Mouse (Mus musculus) neural tube, embryonic 13.5 days (tissue): Measurements from ENCODE around the gene Dync2li1. TPM values are rescaled to one million over a fixed set of nuclear protein-coding genes. Genes with fewer than 3 reads are reported as not detected.

Experiments
- ATAC-seq: fragments of 200-750 bp; cut with Nextera tagmentation; 2 replicates; pipeline ENCODE4 v1.8.0; 2017; ENCODE audit warnings: low read depth, mild to moderate bottlenecking, moderate TSS enrichment, moderate library complexity
- H3K27ac ChIP-seq: fragments of 300-500 bp; sonication (generic); replicated peaks from 2 replicates; pipeline ENCODE4 v1.5.1; 2015; ENCODE audit warnings: moderate library complexity, mild to moderate bottlenecking, inconsistent platforms
- H3K27me3 ChIP-seq: fragments of 300-500 bp; sonication (generic); 2 replicates; pipeline ENCODE4 v1.6.1; 2015; ENCODE audit warnings: mild to moderate bottlenecking, inconsistent platforms
- H3K36me3 ChIP-seq: fragments of 300-500 bp; sonication (generic); 2 replicates; pipeline ENCODE4 v1.6.1; 2015; ENCODE audit warnings: mild to moderate bottlenecking, inconsistent platforms
- H3K4me1 ChIP-seq: fragments of 300-500 bp; sonication (generic); replicated peaks from 2 replicates; pipeline ENCODE4 v1.6.1; 2015; ENCODE audit warnings: inconsistent platforms
- H3K4me2 ChIP-seq: fragments of 300-500 bp; sonication (generic); 2 replicates; pipeline ENCODE4 v1.6.1; 2015; ENCODE audit warnings: inconsistent platforms, mild to moderate bottlenecking, moderate library complexity
- H3K4me3 ChIP-seq: fragments of 300-500 bp; sonication (generic); 2 replicates; pipeline ENCODE4 v1.5.1; 2015; ENCODE audit warnings: mild to moderate bottlenecking, inconsistent platforms
- H3K9ac ChIP-seq: fragments of 300-500 bp; sonication (generic); 2 replicates; pipeline ENCODE4 v1.6.1; 2015; ENCODE audit warnings: moderate library complexity, mild to moderate bottlenecking, inconsistent platforms
- H3K9me3 ChIP-seq: fragments of 300-500 bp; sonication (generic); 2 replicates; pipeline ENCODE4 v1.6.1; 2016; ENCODE audit warnings: inconsistent platforms
- WGBS: fragments of 180-500 bp; shearing (Covaris S2); methylation state at CpG from one replicate; pipeline ENCODE4 v1.1.7; 2015; 5-methylcytosine and 5-hydroxymethylcytosine counted together
- polyA plus RNA-seq: library from polyadenylated mRNA; unstranded; fragments of >200 nt; fragmentation: Nextera tagmentation; extraction: Ambion mirVana; gene quantifications from 2 replicates; pipeline ENCODE4 v1.2.1, GENCODE M21; 2015

Dync2li1 gene
- polyA plus RNA-seq, 1 experiment from 2014 or later = 30.6 TPM

DNA sequence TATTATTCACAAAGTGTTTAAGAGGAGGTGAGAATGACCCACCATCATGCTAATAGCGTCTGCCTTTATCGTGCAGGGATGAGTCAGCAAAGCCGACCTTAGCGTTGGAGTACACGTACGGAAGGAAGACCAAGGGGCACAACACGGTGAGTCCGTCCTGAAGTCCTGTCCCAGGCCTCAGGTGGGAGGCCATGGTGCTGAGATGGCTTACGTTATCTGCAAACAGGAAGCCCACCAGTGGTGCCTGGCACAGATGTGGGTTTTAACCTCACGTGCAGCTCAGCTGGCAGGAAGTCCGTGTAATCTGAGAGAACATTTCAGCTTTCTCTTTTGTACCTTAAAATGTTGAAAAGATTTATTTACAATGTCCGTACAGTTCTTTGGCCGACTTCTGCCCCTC lies 7.1 kb downstream of the Dync2li1 start:
- H3K4me3 ChIP-seq = no peak overlapping the region
- H3K36me3 ChIP-seq = peaks cover 3% of the 10 kb centered on the region; the same call in 1 of the 2 replicates
- no peak for ATAC-seq
- H3K27ac ChIP-seq = no peak overlapping the region
- no peak overlapping the region for H3K4me2 ChIP-seq
- 83% methylated on average over 13 of the region's 13 CpGs for WGBS
- H3K4me1 ChIP-seq = no peaks in the 10 kb centered on the region
- H3K9me3 ChIP-seq = no peaks in the 10 kb centered on the region
- H3K9ac ChIP-seq = no peak overlapping the region
- no peaks in the 10 kb centered on the region for H3K27me3 ChIP-seq

DNA sequence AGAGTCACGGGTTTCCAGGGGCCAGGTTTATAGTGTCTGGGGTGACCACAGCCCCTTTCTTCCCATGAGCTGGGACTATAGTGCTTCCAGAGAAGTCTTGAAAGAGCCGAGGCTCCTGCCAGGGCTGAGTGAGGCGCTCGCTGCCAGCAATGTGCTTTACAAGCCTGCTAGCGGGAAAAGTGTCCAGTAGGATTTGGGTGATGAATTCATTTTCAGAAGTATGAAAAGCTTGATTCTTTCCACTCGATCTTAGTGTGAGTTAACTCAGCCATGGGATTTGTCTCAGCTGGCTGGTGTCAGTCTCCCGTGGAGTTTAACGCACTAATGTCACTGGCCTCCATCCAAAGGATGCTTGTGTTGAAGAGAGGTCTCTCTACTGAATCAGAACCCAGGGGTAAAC lies 10.0 kb downstream of the Dync2li1 start:
- 61% methylated on average over 8 of the region's 8 CpGs for WGBS
- no peak overlapping the region for H3K9ac ChIP-seq
- H3K27ac ChIP-seq = no peak overlapping the region
- no peaks in the 10 kb centered on the region for H3K4me1 ChIP-seq
- no peak for ATAC-seq
- H3K4me3 ChIP-seq = no peak overlapping the region
- no peak overlapping the region for H3K4me2 ChIP-seq
- H3K27me3 ChIP-seq = no peaks in the 10 kb centered on the region
- no peaks in the 10 kb centered on the region for H3K9me3 ChIP-seq
- H3K36me3 ChIP-seq = peaks cover 3% of the 10 kb centered on the region; the same call in 1 of the 2 replicates

DNA sequence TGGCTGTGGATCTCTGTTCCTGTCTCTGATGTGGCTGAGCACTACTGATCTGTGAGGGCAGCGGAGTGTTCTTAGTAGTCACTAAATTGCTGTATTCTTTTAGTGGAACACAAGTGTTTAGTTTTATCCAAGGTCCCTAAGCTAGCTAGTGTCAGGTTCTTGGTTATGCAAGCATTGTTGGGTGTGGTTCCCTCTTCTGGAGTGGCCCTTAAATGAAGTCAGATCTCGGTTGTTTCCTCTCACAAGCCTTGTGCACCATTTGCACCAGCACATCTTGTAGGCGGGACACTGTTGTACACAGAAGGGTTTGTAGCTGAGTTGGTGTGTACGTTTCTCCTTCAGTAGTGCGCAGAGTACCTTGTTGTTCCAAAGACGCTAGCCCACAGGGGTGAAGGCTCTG lies 11.7 kb downstream of the Dync2li1 start:
- H3K36me3 ChIP-seq = peaks cover 3% of the 10 kb centered on the region; the same call in 1 of the 2 replicates
- no peak for ATAC-seq
- H3K4me2 ChIP-seq = no peak overlapping the region
- no peaks in the 10 kb centered on the region for H3K4me1 ChIP-seq
- H3K9ac ChIP-seq = no peak overlapping the region
- no peaks in the 10 kb centered on the region for H3K9me3 ChIP-seq
- no peak overlapping the region for H3K27ac ChIP-seq
- 93% methylated on average over 6 of the region's 6 CpGs for WGBS
- no peak overlapping the region for H3K4me3 ChIP-seq
- no peaks in the 10 kb centered on the region for H3K27me3 ChIP-seq

DNA sequence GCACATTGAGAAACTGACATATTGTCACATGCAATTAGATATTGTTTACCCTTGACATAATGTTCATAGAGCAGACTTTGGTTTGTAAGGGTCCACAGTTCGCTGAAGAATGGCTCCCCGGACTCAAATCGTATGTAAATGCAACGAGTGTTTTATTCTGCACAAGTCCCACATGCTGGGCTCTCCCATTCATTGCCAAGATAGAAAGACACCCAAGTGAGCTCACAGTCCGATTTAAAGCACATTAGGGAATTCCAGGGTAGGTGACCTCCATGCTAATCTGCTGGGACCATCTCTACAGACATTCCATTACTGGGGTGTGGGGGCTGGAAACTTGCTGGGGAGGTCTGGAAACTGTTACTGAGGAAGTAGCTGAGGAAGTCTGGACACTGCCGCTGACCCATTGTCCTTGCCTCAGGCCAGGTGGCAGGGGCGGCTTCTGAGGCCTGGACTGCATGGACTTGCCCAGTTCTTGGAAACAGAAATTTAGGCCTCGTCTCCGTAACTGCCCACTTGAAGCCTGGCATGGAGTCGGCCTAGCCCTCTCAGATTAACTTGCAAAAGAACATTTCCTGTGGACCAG lies 13.6 kb downstream of the Dync2li1 start:
- no peak overlapping the region for H3K4me3 ChIP-seq
- H3K27ac ChIP-seq = no peak overlapping the region
- no peaks in the 10 kb centered on the region for H3K27me3 ChIP-seq
- no peaks in the 10 kb centered on the region for H3K9me3 ChIP-seq
- no peak overlapping the region for H3K9ac ChIP-seq
- peaks cover 3% of the 10 kb centered on the region; the same call in 1 of the 2 replicates for H3K36me3 ChIP-seq
- H3K4me2 ChIP-seq = no peak overlapping the region
- H3K4me1 ChIP-seq = no peaks in the 10 kb centered on the region
- no peak for ATAC-seq
- WGBS = 58% methylated on average over 10 of the region's 10 CpGs

DNA sequence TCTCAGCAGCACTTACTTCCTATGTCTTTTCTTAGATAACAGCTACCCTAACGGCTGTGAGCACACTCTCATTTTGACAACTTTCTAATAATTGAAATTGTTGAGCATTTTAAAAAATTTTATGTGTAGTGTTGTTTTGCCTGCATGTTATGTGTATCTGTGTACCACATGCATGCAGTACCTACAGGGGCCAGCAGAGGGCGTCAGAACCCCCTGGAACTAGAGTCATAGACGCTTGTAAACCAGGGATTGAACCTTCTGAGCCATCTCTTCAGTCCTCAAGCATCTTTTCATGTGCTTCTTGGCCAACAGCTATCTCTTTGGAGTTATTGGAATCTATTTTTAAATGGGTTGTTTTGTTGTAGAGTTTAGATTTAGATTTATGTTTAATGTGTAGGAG lies 15.6 kb downstream of the Dync2li1 start:
- ATAC-seq = no peak
- no peak overlapping the region for H3K4me2 ChIP-seq
- no peak overlapping the region for H3K9ac ChIP-seq
- H3K9me3 ChIP-seq = no peaks in the 10 kb centered on the region
- H3K27me3 ChIP-seq = no peaks in the 10 kb centered on the region
- H3K27ac ChIP-seq = no peak overlapping the region
- H3K4me1 ChIP-seq = 0 out of 2 replicates have a peak, but pooled peaks cover 3% of the 10 kb centered on the region
- no peaks in the 10 kb centered on the region for H3K36me3 ChIP-seq
- H3K4me3 ChIP-seq = no peak overlapping the region
- WGBS = 35% methylated on average over 3 of the region's 3 CpGs

DNA sequence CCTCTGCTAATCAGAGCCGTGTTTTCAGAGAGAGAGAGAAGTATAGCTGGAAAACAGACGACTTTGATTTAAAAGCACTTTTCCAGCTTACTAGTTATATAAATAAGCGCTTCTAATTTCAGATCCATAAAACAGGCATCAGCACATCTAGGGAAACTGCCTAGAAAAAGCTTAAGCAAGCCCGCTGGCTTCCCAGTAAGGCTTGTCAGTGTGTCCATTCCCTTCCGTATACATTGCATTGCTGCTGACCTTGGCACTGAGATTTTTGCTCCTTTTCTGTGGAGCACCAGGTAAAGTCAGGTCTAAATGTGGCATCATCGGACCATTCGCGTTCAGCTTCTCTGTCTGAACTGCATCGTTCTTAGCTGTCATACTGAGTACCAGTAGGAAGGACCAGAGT lies 16.0 kb downstream of the Dync2li1 start:
- 89% methylated on average over 9 of the region's 9 CpGs for WGBS
- H3K27ac ChIP-seq = no peak overlapping the region
- H3K9me3 ChIP-seq = no peaks in the 10 kb centered on the region
- no peak overlapping the region for H3K4me2 ChIP-seq
- no peak for ATAC-seq
- no peak overlapping the region for H3K9ac ChIP-seq
- H3K4me3 ChIP-seq = no peak overlapping the region
- no peaks in the 10 kb centered on the region for H3K36me3 ChIP-seq
- H3K4me1 ChIP-seq = 0 out of 2 replicates have a peak, but pooled peaks cover 3% of the 10 kb centered on the region
- H3K27me3 ChIP-seq = no peaks in the 10 kb centered on the region

DNA sequence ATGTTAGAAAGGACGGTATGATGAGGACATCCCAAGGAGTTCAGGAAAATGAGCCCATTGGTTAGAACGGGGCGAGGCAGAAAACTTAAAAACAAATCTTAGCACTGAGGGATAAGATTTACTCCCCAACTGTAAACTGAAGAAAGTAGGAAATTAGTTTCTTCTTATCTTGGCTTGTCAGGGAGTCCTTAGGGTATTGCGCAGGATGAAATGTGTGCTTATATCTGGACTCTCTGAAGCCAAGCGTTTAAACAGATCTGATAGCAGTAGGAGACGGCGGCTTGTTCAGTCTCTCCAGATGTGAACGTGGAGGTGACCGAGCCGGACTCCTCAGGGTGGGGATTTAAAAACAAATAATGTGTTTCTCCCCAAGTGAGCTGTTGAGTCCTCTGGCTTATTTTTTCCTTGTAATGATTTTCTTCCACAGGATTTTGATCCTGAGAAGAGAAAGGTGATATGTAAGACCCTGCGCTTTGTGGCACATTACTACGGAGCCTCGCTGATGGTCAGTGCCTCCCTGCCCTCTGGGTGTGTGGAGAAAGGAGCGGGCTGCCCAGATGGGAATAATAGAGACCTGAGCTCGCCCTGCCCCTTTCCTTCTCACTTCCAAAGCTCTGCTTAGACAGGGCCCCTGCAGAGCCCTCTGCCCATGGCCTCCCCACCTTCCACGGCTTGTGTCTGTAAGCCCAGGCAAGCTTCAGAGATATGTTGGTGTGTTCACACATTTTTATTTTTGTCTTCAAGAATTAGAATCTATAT lies 18.2 kb downstream of the Dync2li1 start:
- ATAC-seq = no peak
- H3K27me3 ChIP-seq = no peaks in the 10 kb centered on the region
- no peak overlapping the region for H3K4me2 ChIP-seq
- WGBS = 63% methylated on average over 16 of the region's 16 CpGs
- no peak overlapping the region for H3K4me3 ChIP-seq
- H3K9ac ChIP-seq = no peak overlapping the region
- no peaks in the 10 kb centered on the region for H3K36me3 ChIP-seq
- no peak overlapping the region for H3K27ac ChIP-seq
- H3K9me3 ChIP-seq = no peaks in the 10 kb centered on the region
- 0 out of 2 replicates have a peak, but pooled peaks cover 3% of the 10 kb centered on the region for H3K4me1 ChIP-seq

DNA sequence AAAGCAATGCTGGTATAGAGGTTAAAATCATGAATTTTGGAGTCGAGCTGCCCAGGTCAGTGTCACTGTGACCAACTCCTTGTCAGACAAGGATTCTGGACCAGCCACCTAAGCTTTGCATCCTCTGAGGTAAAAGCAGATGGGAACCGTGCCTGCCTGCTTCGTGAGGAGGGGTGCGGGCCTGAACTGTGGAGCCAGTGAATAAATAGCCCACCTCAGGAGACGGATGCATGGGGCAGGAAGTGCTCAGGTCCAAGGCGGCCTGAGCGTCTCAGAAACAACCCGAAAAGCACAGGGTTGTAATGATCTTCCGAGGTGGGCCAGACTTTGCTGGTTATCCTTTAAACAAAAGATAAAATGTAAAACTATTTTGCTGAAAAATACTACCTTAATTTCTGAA lies 18.8 kb downstream of the Dync2li1 start:
- Histone ChIP-seq H3K27me3 (no peaks in the 10 kb centered on the region), H3K27ac (no peak overlapping the region), H3K4me2 (no peak overlapping the region), H3K36me3 (no peaks in the 10 kb centered on the region), H3K9ac (no peak overlapping the region), H3K4me3 (no peak overlapping the region), H3K4me1 (0 out of 2 replicates have a peak, but pooled peaks cover 3% of the 10 kb centered on the region), H3K9me3 (no peaks in the 10 kb centered on the region)
- WGBS = 39% methylated on average over 9 of the region's 9 CpGs
- ATAC-seq = no peak

DNA sequence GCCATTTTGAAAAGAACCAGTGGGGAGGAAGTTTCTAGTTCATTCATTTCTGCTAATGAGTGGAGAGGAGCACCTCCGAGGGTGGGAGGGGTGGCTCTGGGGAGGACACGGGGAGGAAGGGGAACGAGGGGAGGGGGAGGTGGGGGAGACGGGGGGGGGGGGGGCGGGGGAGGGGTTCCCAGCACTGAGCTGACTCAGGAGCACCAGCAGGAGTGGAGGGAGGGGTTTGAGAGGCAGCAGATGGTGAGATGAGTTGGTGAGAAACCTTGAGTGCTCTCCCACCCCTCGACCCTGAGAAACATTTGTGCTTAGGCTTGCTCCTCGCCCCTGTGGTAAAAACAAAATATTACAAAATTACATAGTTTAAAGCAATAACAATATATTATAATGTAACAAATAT lies 19.6 kb downstream of the Dync2li1 start:
- no peaks in the 10 kb centered on the region for H3K9me3 ChIP-seq
- H3K4me2 ChIP-seq = no peak overlapping the region
- ATAC-seq = no peak
- 0 out of 2 replicates have a peak, but pooled peaks cover 3% of the 10 kb centered on the region for H3K4me1 ChIP-seq
- H3K9ac ChIP-seq = no peak overlapping the region
- no peak overlapping the region for H3K27ac ChIP-seq
- 19% methylated on average over 6 of the region's 7 CpGs for WGBS
- no peak overlapping the region for H3K4me3 ChIP-seq
- H3K36me3 ChIP-seq = no peaks in the 10 kb centered on the region
- H3K27me3 ChIP-seq = no peaks in the 10 kb centered on the region

DNA sequence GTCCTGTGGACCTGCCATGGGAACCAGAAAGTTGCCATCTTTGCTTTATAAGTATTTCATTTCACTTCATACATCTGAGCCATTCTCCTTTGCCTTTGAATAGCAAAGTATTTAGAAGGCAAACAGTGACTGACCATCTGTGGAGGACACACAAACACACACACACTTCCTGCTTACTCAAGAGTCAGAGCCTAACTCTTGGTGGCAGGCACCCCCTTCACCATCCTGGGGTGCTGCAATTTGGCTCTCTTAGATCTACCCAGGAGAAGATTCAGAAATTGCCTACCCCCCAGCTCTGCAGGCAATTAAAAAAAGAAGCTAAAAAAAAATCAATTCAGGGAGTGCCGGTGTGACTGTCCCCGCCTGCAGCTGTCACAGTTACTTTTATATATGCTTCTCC lies 20.2 kb downstream of the Dync2li1 start:
- Histone ChIP-seq H3K27ac (no peak overlapping the region), H3K4me2 (no peak overlapping the region), H3K9me3 (no peaks in the 10 kb centered on the region), H3K9ac (no peak overlapping the region), H3K4me3 (no peak overlapping the region), H3K36me3 (no peaks in the 10 kb centered on the region), H3K4me1 (0 out of 2 replicates have a peak, but pooled peaks cover 3% of the 10 kb centered on the region), H3K27me3 (no peaks in the 10 kb centered on the region)
- 42% methylated on average over 2 of the region's 2 CpGs for WGBS
- ATAC-seq = no peak

DNA sequence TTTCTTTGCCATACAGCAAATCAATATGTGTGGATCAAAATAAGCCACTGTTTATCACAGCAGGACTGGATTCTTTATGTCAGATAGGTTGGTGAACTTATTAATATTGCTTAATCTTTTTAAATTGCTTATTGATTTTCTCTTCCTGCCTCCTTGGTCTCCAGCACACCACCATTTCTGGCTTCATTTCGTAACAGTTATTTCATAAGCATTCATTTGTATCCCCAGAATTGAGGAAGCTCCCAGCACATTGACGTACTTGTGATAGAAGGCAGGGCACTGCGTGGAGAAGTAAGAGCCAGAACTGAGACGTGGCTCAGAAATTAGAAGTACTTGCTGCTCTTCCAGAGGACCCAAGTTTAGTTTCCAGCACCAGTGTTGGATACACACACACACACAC lies 21.3 kb downstream of the Dync2li1 start:
- Histone ChIP-seq H3K36me3 (no peaks in the 10 kb centered on the region), H3K9me3 (no peaks in the 10 kb centered on the region), H3K9ac (no peak overlapping the region), H3K4me3 (no peak overlapping the region), H3K4me2 (no peak overlapping the region), H3K27ac (no peak overlapping the region), H3K27me3 (no peaks in the 10 kb centered on the region), H3K4me1 (0 out of 2 replicates have a peak, but pooled peaks cover 3% of the 10 kb centered on the region)
- WGBS = 92% methylated on average over 4 of the region's 4 CpGs
- no peak for ATAC-seq

DNA sequence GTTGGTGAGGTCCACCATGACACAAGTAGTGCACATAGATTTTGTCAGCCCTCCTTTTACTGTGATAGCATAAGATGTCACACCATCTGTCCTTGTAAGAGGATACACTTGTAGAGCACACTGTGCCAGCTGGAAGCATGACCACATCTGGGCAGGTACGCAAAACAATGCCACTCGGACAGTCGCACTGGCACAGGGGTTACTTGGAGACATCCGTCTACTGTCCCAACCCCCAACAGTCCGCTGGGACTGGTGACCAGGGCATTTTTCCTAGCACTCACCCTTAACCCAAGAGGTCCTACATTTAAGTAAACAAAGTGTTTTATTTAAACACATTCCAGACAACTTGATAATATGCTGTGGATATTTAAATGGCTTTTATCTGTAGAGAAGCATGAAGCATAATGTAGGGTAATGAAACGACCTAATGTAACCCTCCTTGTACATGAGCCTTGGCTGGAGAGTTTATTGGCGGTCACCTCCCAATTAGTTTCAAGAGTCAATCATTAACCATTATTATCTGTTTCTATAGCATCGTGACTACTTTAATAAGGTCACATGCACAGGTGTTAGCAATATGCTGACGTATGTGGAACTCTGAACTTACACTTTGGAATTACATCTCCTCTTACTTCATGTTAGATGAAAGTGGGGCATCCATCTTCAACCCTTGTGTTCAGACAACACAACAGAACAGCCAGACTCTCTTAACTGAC lies 24.2 kb downstream of the Dync2li1 start:
- Histone ChIP-seq H3K27ac (no peak overlapping the region), H3K36me3 (no peaks in the 10 kb centered on the region), H3K27me3 (no peaks in the 10 kb centered on the region), H3K9me3 (no peaks in the 10 kb centered on the region), H3K9ac (no peak overlapping the region), H3K4me2 (no peak overlapping the region), H3K4me1 (0 out of 2 replicates have a peak, but pooled peaks cover 3% of the 10 kb centered on the region), H3K4me3 (no peak overlapping the region)
- 91% methylated on average over 9 of the region's 9 CpGs for WGBS
- no peak for ATAC-seq
